Mouse (Mus musculus) MEL (cell line): ENCODE measurements around the gene Nrcam.

Experiments used
- CHD2 ChIP-seq: IDR thresholded peaks from 2 replicates; pipeline ENCODE4 v1.6.1; 2011; ENCODE audit warnings: low read length, improper control_type of control experiment
- CTCF ChIP-seq, 3 experiments: IDR thresholded peaks in 2 of 3; conservative IDR thresholded peaks in 1 of 3; 2 replicates each; pipeline ENCODE4 v1.5.1; 2011 to 2012; ENCODE audit warnings: low read length in 3 of 3, low read depth in 2 of 3, mild to moderate bottlenecking in 2 of 3, improper control_type of control experiment in 1 of 3, inconsistent platforms in 1 of 3, mixed read lengths in 1 of 3, moderate library complexity in 1 of 3; ENCODE audit not compliant: control insufficient read depth in 1 of 3, insufficient read depth in 1 of 3, poor library complexity in 1 of 3, severe bottlenecking in 1 of 3
- EP300 ChIP-seq, 2 experiments: IDR thresholded peaks; 2 replicates each; pipeline ENCODE4 v1.6.1; 2011; ENCODE audit warnings: improper control_type of control experiment in 2 of 2, low read length in 2 of 2, low read depth in 1 of 2, mild to moderate bottlenecking in 1 of 2
- GATA1 ChIP-seq: IDR thresholded peaks from 2 replicates; pipeline ENCODE4 v1.6.1; 2011; ENCODE audit warnings: low read depth, low read length, improper control_type of control experiment
- MAFK ChIP-seq: IDR thresholded peaks from 2 replicates; pipeline ENCODE4 v1.6.1; 2011; ENCODE audit warnings: low read depth, mild to moderate bottlenecking, low read length, improper control_type of control experiment, borderline replicate concordance
- MEF2A ChIP-seq: IDR thresholded peaks from 2 replicates; pipeline ENCODE4 v1.6.1; 2014; ENCODE audit warnings: low read depth, mild to moderate bottlenecking, inconsistent platforms, low read length, improper control_type of control experiment; ENCODE audit not compliant: poor library complexity, insufficient replicate concordance, severe bottlenecking; ENCODE audit errors: extremely low read depth
- MYC ChIP-seq: IDR thresholded peaks from 2 replicates; pipeline ENCODE4 v1.6.1; 2011; ENCODE audit warnings: low read depth, mild to moderate bottlenecking, low read length, improper control_type of control experiment, moderate library complexity
- NELFE ChIP-seq: IDR thresholded peaks from 2 replicates; pipeline ENCODE4 v1.6.1; 2011; ENCODE audit warnings: low read depth, low read length, improper control_type of control experiment
- NRF1 ChIP-seq: IDR thresholded peaks from 2 replicates; pipeline ENCODE4 v1.6.1; 2014; ENCODE audit warnings: low read depth, mild to moderate bottlenecking, inconsistent platforms, low read length, improper control_type of control experiment, moderate library complexity; ENCODE audit not compliant: poor library complexity, insufficient read depth, severe bottlenecking
- POLR2A ChIP-seq, 2 experiments: IDR thresholded peaks; 2 replicates each; pipeline ENCODE4 v1.6.1; 2011 to 2012; ENCODE audit warnings: low read length in 2 of 2, mild to moderate bottlenecking in 2 of 2, control low read depth in 1 of 2, improper control_type of control experiment in 1 of 2, low read depth in 1 of 2, moderate library complexity in 1 of 2; ENCODE audit not compliant: control insufficient read depth in 1 of 2, insufficient read depth in 1 of 2, poor library complexity in 1 of 2
- RAD21 ChIP-seq: IDR thresholded peaks from 2 replicates; pipeline ENCODE4 v1.6.1; 2011; ENCODE audit warnings: mild to moderate bottlenecking, low read depth, low read length, improper control_type of control experiment
- ZC3H11A ChIP-seq: IDR thresholded peaks from 2 replicates; pipeline ENCODE4 v1.6.1; 2012; ENCODE audit warnings: low read depth, mild to moderate bottlenecking, inconsistent platforms, low read length, improper control_type of control experiment
- ZNF384 ChIP-seq: IDR thresholded peaks from 2 replicates; pipeline ENCODE4 v1.6.1; 2012; ENCODE audit warnings: low read depth, mild to moderate bottlenecking, inconsistent platforms, low read length, improper control_type of control experiment

- no peak for TF ChIP-seq EP300 (IDR thresholded peaks at IDR 0.05; ENCODE audit: low read depth in 1 of 2, low read length in 2 of 2)
- TF ChIP-seq NELFE, result no peak
- TF ChIP-seq CHD2, result no peak
- no peak for TF ChIP-seq CTCF (IDR thresholded peaks at IDR 0.05 in 2 of 3, conservative IDR thresholded peaks at IDR 0.05 in 1 of 3; ENCODE audit: control insufficient read depth in 1 of 3, insufficient read depth in 1 of 3, low read depth in 2 of 3, low read length in 3 of 3, poor library complexity in 1 of 3, severe bottlenecking in 1 of 3)
- no peak for TF ChIP-seq MYC
- no peak for TF ChIP-seq ZNF384
- no peak for TF ChIP-seq NRF1
- TF ChIP-seq POLR2A (IDR thresholded peaks at IDR 0.05; ENCODE audit: control insufficient read depth in 1 of 2, insufficient read depth in 1 of 2, low read depth in 1 of 2, low read length in 2 of 2, poor library complexity in 1 of 2), result no peak
- no peak for TF ChIP-seq MEF2A
- no peak for TF ChIP-seq RAD21
- no peak for TF ChIP-seq GATA1
- no peak for TF ChIP-seq MAFK
- no peak for TF ChIP-seq ZC3H11A
These were observed 108.6 kb downstream of the Nrcam start for GRCm38 (mm10) chr12:44437046-44437827.
